Mouse (Mus musculus) lung, postnatal 0 days (tissue): Measurements from ENCODE around the gene Ache. TPM values are rescaled to one million over a fixed set of nuclear protein-coding genes. Genes with fewer than 3 reads are reported as not detected.

ENCODE experiments used
- ATAC-seq: fragments of 200-750 bp; cut with Nextera tagmentation; 2 replicates; pipeline ENCODE4 v1.8.0; 2017; ENCODE audit warnings: moderate library complexity
- DNase-seq: peaks from one replicate; pipeline ENCODE4 v3.0.0-alpha.2; 2016; ENCODE audit warnings: low spot score
- H3K27ac ChIP-seq: fragments of 300-500 bp; sonication (generic); 2 replicates; pipeline ENCODE4 v1.5.1; 2014; ENCODE audit warnings: antibody characterized with exemption, mild to moderate bottlenecking, low read length, mixed read lengths
- H3K27me3 ChIP-seq: fragments of 300-500 bp; sonication (generic); replicated peaks from 2 replicates; pipeline ENCODE4 v1.6.1; 2014; ENCODE audit warnings: low read length, mixed read lengths; ENCODE audit not compliant: insufficient read depth
- H3K36me3 ChIP-seq: fragments of 300-500 bp; sonication (generic); 2 replicates; pipeline ENCODE4 v1.6.1; 2014; ENCODE audit warnings: low read length, mixed read lengths; ENCODE audit not compliant: insufficient read depth
- H3K4me1 ChIP-seq: fragments of 300-500 bp; sonication (generic); 2 replicates; pipeline ENCODE4 v1.6.1; 2014; ENCODE audit warnings: antibody characterized with exemption, low read depth, low read length, mixed read lengths; ENCODE audit not compliant: insufficient read depth
- H3K4me2 ChIP-seq: fragments of 300-500 bp; sonication (generic); replicated peaks from 2 replicates; pipeline ENCODE4 v1.6.1; 2014; ENCODE audit warnings: low read depth, mild to moderate bottlenecking, low read length, moderate library complexity, mixed read lengths
- H3K4me3 ChIP-seq: fragments of 300-500 bp; sonication (generic); 2 replicates; pipeline ENCODE4 v1.5.1; 2014; ENCODE audit warnings: low read depth, low read length
- H3K9ac ChIP-seq: fragments of 300-500 bp; sonication (generic); replicated peaks from 2 replicates; pipeline ENCODE4 v1.6.1; 2014; ENCODE audit warnings: low read depth, mild to moderate bottlenecking
- H3K9me3 ChIP-seq: fragments of 300-500 bp; sonication (generic); 2 replicates; pipeline ENCODE4 v1.6.1; 2016; ENCODE audit warnings: low read length, mixed read lengths
- CTCF ChIP-seq: IDR thresholded peaks from 2 replicates; pipeline ENCODE4 v1.5.1; 2016; ENCODE audit warnings: antibody characterized with exemption, mild to moderate bottlenecking
- EP300 ChIP-seq: IDR thresholded peaks from 2 replicates; pipeline ENCODE4 v1.6.1; 2016; ENCODE audit warnings: antibody characterized with exemption, mild to moderate bottlenecking, control low read depth
- WGBS: fragments of 180-500 bp; shearing (Covaris S2); extraction: QIAGEN DNeasy Blood & Tissue Kit; methylation state at CpG from one replicate; pipeline ENCODE4 v1.1.7; 2014; 5-methylcytosine and 5-hydroxymethylcytosine counted together
- polyA plus RNA-seq: library from polyadenylated mRNA; unstranded; fragments of >200 nt; fragmentation: Nextera tagmentation; extraction: Ambion mirVana; gene quantifications from 2 replicates; pipeline ENCODE4 v1.2.1, GENCODE M21; 2015

The Ache gene
- polyA plus RNA-seq, 1 experiment from 2014 or later = 0.92 TPM

GRCm38 (mm10) chr5:137332857-137333511 is 45.7 kb downstream of the Ache start:
- no peak for TF ChIP-seq CTCF
- no peak for TF ChIP-seq EP300
- DNase-seq (no peak), ATAC-seq (no peak)
- 19% methylated on average over 14 of the region's 15 CpGs for WGBS
- 0 out of 2 replicates have a peak, but pooled peaks cover 2% of the 10 kb centered on the region for H3K4me1 ChIP-seq
- no peaks in the 10 kb centered on the region for H3K36me3 ChIP-seq
- peak overlapping the region; percentile 65 for H3K9ac ChIP-seq
- H3K4me2 ChIP-seq = peak overlapping the region; percentile 80
- H3K27me3 ChIP-seq = no peaks in the 10 kb centered on the region
- 0 out of 2 replicates have a peak overlapping the region, but pooled peaks have one; percentile 40 for H3K27ac ChIP-seq
- H3K4me3 ChIP-seq = peak overlapping the region; percentile 53
- H3K9me3 ChIP-seq = no peaks in the 10 kb centered on the region

GRCm38 (mm10) chr5:137333512-137334174 is 46.3 kb downstream of the Ache start, which contains the start of gene Slc12a9:
Slc12a9 (minus strand) TSS chr5:137333597.
- peak within 1 kb of the TSS; percentile 65 for H3K9ac ChIP-seq
- H3K27me3 ChIP-seq = no peaks in the 10 kb centered on the region
- ATAC-seq (peak; percentile 94), DNase-seq (peak; percentile 97)
- no peak for TF ChIP-seq EP300
- TF ChIP-seq CTCF = peak; percentile 87
- peak within 1 kb of the TSS; percentile 80 for H3K4me2 ChIP-seq
- no peaks in the 10 kb centered on the region for H3K9me3 ChIP-seq
- H3K4me1 ChIP-seq = 0 out of 2 replicates have a peak, but pooled peaks cover 2% of the 10 kb centered on the region
- under 1% methylated on average over 44 of the region's 44 CpGs for WGBS
- H3K36me3 ChIP-seq = no peaks in the 10 kb centered on the region
- peak within 1 kb of the TSS; percentile 40; the same call in 1 of the 2 replicates for H3K27ac ChIP-seq
- peak within 1 kb of the TSS; percentile 53 for H3K4me3 ChIP-seq

- ATAC-seq (no peak), DNase-seq (no peak)
- no peaks in the 10 kb centered on the region for H3K36me3 ChIP-seq
- H3K4me2 ChIP-seq = peak overlapping the region; percentile 80; the same call in 1 of the 2 replicates
- H3K9ac ChIP-seq = no peak overlapping the region
- 0 out of 2 replicates have a peak, but pooled peaks cover 2% of the 10 kb centered on the region for H3K4me1 ChIP-seq
- WGBS = 40% methylated on average over 10 of the region's 10 CpGs
- no peaks in the 10 kb centered on the region for H3K9me3 ChIP-seq
- peak overlapping the region; percentile 5; the same call in 1 of the 2 replicates for H3K27ac ChIP-seq
- no peaks in the 10 kb centered on the region for H3K27me3 ChIP-seq
- 0 out of 2 replicates have a peak overlapping the region, but pooled peaks have one; percentile 53 for H3K4me3 ChIP-seq
- TF ChIP-seq EP300 = no peak
- TF ChIP-seq CTCF = no peak
Observed at GRCm38 (mm10) chr5:137334317-137334716, 47.0 kb downstream of the Ache start.

GRCm38 (mm10) chr5:137335066-137335465 is 47.7 kb downstream of the Ache start:
- TF ChIP-seq EP300 (no peak), CTCF (no peak)
- Histone ChIP-seq H3K27me3 (no peaks in the 10 kb centered on the region), H3K27ac (no peak overlapping the region), H3K9ac (no peak overlapping the region), H3K9me3 (no peaks in the 10 kb centered on the region), H3K36me3 (no peaks in the 10 kb centered on the region), H3K4me1 (peaks cover 2% of the 10 kb centered on the region; the same call in 1 of the 2 replicates), H3K4me2 (no peak overlapping the region), H3K4me3 (no peak overlapping the region)
- 76% methylated on average over 6 of the region's 6 CpGs for WGBS
- DNase-seq (no peak), ATAC-seq (no peak)

- ATAC-seq = no peak
- peaks cover 2% of the 10 kb centered on the region; the same call in 1 of the 2 replicates for H3K4me1 ChIP-seq
- H3K27ac ChIP-seq = no peak overlapping the region
- H3K4me2 ChIP-seq = no peak overlapping the region
- H3K9ac ChIP-seq = no peak overlapping the region
- no peak overlapping the region for H3K4me3 ChIP-seq
- no peak for DNase-seq
- no peaks in the 10 kb centered on the region for H3K27me3 ChIP-seq
- no peaks in the 10 kb centered on the region for H3K9me3 ChIP-seq
- no peak for TF ChIP-seq CTCF
- no peak for TF ChIP-seq EP300
- H3K36me3 ChIP-seq = no peaks in the 10 kb centered on the region
- 50% methylated on average over 8 of the region's 8 CpGs for WGBS
Observed at GRCm38 (mm10) chr5:137337190-137337589, 49.9 kb downstream of the Ache start.

GRCm38 (mm10) chr5:137338256-137338655 is 50.9 kb downstream of the Ache start:
- H3K4me2 ChIP-seq = peak overlapping the region; percentile 63
- H3K27me3 ChIP-seq = no peaks in the 10 kb centered on the region
- TF ChIP-seq CTCF (no peak), EP300 (no peak)
- peak overlapping the region; percentile 41 for H3K9ac ChIP-seq
- no peaks in the 10 kb centered on the region for H3K36me3 ChIP-seq
- WGBS = under 1% methylated on average over 19 of the region's 19 CpGs
- H3K4me1 ChIP-seq = no peaks in the 10 kb centered on the region; the same call in 1 of the 2 replicates
- ATAC-seq (peak; percentile 82), DNase-seq (peak; percentile 97)
- no peaks in the 10 kb centered on the region for H3K9me3 ChIP-seq
- H3K27ac ChIP-seq = peak overlapping the region; percentile 91
- peak overlapping the region; percentile 38 for H3K4me3 ChIP-seq
